Mouse (Mus musculus) spleen, adult 2 months (tissue): ENCODE measurements around the gene Scfd2.

Source experiments
- CTCF ChIP-seq: fragments of 200-500 bp; IDR thresholded peaks from 2 replicates; pipeline ENCODE4 v1.5.1; 2011; ENCODE audit warnings: mild to moderate bottlenecking, inconsistent platforms; ENCODE audit not compliant: insufficient read depth, insufficient read length, insufficient replicate concordance; ENCODE audit errors: extremely low read depth
- POLR2A ChIP-seq: fragments of 200-500 bp; IDR thresholded peaks from 2 replicates; pipeline ENCODE4 v1.6.1; 2011; ENCODE audit warnings: low read depth, low read length, inconsistent platforms

DNA sequence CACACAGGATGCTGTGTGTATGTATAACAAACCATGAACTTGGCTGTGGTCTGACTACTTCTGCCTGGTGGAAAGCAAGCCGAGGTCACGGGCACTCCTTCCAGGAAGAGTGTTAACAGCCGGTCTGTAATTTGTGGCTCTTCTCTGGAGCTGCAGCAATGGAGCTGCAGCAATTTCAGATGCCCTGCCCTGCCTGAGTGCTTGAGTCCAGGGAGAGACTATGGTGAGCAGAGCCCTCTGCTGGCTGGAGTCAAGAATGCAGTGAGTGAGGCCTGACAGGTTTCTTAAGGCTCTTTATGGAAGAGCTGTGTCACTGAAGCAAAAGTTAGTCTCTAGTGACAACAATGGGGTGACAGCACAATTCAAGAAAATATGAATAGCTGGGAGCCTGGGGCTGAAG is 253.8 kb downstream of the Scfd2 start:
- TF ChIP-seq POLR2A (no peak), CTCF (peak; percentile 74; the same call in 1 of the 2 replicates)
